Mouse (Mus musculus) heart, adult 2 months (tissue): ENCODE measurements around the gene Il12a.

Experiments used
- CTCF ChIP-seq: fragments of 200-600 bp; IDR thresholded peaks from 2 replicates; pipeline ENCODE4 v1.8.1; 2022; ENCODE audit warnings: antibody characterized with exemption, mild to moderate bottlenecking, moderate library complexity
- POLR2A ChIP-seq: fragments of 200-500 bp; IDR thresholded peaks from 2 replicates; pipeline ENCODE4 v1.6.1; 2011; ENCODE audit warnings: mild to moderate bottlenecking, low read depth, low read length, control low read depth; ENCODE audit not compliant: insufficient read depth

DNA sequence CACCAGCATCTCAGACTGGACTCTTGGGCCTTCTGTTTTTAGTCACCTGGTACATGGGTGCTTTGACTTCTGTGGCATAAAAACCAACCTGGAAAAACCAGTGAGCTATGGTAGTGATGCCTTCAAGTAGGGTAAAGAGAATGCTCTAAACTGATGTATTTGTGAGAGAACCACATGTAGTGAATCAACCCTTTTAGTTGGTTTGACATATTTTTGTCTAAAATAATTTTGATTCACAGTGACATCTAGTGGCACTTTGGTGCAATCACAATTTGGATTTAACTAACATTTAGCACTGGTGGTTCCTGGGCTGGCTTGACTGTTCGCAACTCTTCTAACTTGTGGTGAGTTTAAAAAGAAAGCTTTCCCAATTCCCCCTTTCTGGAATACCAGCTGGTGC lies 53.7 kb downstream of the Il12a start:
- TF ChIP-seq CTCF (peak; percentile 79), POLR2A (no peak)
